Mouse (Mus musculus) C3H10T1/2 (cell line): ENCODE data around the gene Nanos3. TPM values are rescaled to one million over a fixed set of nuclear protein-coding genes. Genes with fewer than 3 reads are reported as not detected.

ENCODE experiments used
- polyA plus RNA-seq, 2 experiments: library from polyadenylated mRNA; unstranded; fragments of >200 nt; fragmentation: generic; extraction: Trizol; gene quantifications; one replicate each; pipeline ENCODE4 v1.2.1; 2012; ENCODE audit warnings: missing spikeins in 2 of 2

Nanos3 gene
- polyA plus RNA-seq, result 1 to 10 TPM; 1.2 to 2.4 TPM

DNA sequence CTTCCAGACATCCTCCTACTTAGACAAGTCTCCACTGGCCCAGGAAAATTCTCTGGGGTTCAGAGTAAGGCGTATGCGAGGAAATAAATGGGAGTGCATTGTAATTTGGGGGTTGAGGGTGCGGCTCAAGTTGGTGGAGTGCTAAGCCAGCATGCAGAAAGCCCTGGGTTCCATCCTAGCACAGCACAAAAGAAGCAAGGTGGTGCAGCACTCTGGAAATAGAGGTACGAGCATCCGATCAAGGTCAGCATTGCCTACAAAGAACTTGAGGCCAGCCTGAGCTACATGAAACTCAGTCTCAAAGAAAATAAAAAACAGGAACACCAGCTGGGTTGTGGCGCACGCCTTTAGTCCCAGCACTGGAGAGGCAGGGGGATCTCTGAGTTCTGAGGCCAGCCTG is at the start of gene Nanos3:
Gene Nanos3 (minus strand): TSS at position 101 of the 400 bp plus-strand sequence.

DNA sequence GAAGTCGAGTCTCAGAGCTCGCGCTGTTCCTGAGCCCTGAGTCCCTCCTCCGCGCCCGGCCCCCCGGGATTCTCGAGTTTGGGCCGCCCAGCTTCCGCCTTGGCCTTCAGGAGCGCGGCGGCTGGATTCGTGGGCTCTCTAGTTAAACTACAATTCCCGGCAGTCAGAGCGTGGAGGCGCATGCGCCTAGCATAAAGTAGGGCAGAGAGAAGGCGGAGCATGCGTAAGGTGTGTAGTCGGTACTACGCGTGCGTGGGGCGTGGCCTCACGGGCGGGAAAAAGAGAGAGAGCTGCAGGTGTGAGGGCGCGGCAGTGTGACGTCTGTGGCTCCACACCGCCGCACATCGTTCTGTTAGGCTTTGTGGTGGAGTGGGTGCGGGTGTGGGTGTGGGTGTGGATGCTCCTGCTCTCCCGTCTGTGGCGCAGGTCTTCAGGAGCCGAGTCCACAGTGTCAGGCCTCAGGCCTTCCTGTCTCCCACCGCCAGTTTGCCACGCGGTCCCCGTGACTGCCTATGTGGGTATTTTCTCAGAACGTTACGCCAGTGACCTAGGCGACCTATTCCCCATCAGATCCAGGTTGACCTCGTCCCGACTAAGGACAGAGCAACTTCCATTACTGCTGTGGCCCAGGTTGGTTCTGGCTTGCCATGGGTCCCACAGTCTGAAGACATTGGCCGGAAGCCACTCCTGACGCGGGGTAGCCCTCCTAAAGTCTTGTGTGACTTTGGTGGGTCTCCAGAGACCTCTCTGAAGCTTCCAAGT is 37.1 kb downstream of the Nanos3 start, which contains the start of the genes Cc2d1a and 4930432K21Rik:
Gene Cc2d1a (minus strand): TSS at position 168 of the 762 bp plus-strand sequence.
Gene 4930432K21Rik (plus strand): TSS at position 257 of the 762 bp plus-strand sequence.

DNA sequence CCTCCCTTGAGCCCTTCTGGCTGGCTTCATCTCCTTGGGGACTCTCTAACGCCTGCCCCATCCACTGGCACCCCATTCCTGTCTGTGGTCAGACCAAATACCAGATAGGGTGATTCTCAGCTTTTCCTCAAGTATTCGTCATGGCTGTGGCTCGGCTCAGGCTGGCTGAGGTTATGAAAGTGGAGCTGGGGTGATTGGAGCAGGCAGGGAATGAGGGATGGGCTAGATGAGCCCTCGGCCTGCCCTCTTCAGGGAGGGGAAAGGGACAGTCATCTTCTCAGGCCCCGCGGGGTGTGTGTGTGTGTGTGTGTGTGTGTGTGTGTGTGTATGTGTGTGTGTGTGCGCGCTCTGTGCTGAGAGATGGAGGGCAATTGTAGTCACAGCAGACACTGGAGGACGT is 59.4 kb downstream of the Nanos3 start, which contains the start of gene Podnl1:
Gene Podnl1 (plus strand): TSS at position 334 of the 400 bp plus-strand sequence.

Other genes starting within 250 kb of the Nanos3 start
- gene Gm10644, start 230.0 kb downstream of the Nanos3 start, polyA plus RNA-seq, result under 1 TPM; 0.02 to 0.17 TPM
- 10 to 100 TPM; 26.5 to 32.4 TPM for gene Asf1b, start 229.7 kb downstream of the Nanos3 start, polyA plus RNA-seq
- gene Prkaca, start 212.2 kb downstream of the Nanos3 start, polyA plus RNA-seq, result 10 to 100 TPM; 46.8 to 89.9 TPM
- gene Samd1, start 187.5 kb downstream of the Nanos3 start, polyA plus RNA-seq, result 10 to 100 TPM; 23.7 to 43.3 TPM
- under 1 TPM; 0.08 to 0.60 TPM for gene 1700067K01Rik, start 183.7 kb downstream of the Nanos3 start, polyA plus RNA-seq
- 1 to 10 TPM in 1 of 2 experiments, under 1 TPM in 1; 0.66 to 3.2 TPM for gene 2210011C24Rik, start 173.0 kb downstream of the Nanos3 start, polyA plus RNA-seq
- gene Palm3, start 163.7 kb downstream of the Nanos3 start, polyA plus RNA-seq, result under 1 TPM; 0.08 to 0.14 TPM
- under 1 TPM in 1 of 2 experiments, not detected in 1; 0.01 TPM for gene Il27ra, start 142.6 kb downstream of the Nanos3 start, polyA plus RNA-seq
- gene Rln3, start 140.2 kb downstream of the Nanos3 start, polyA plus RNA-seq, result not detected
- 1 to 10 TPM in 1 of 2 experiments, under 1 TPM in 1; 0.18 to 1.1 TPM for gene Gm10643, start 120.1 kb downstream of the Nanos3 start, polyA plus RNA-seq
- 10 to 100 TPM in 1 of 2 experiments, 1 to 10 TPM in 1; 5.9 to 13.7 TPM for gene Rfx1, start 118.4 kb downstream of the Nanos3 start, polyA plus RNA-seq
- 10 to 100 TPM; 25.8 to 33.2 TPM for gene Dcaf15, start 80.4 kb downstream of the Nanos3 start, polyA plus RNA-seq
- gene Podnl1, start 59.2 kb downstream of the Nanos3 start, polyA plus RNA-seq, result 10 to 100 TPM in 1 of 2 experiments, 1 to 10 TPM in 1; 5.4 to 12.8 TPM
- 10 to 100 TPM; 37.0 to 44.8 TPM for gene Cc2d1a, start 37.3 kb downstream of the Nanos3 start, polyA plus RNA-seq
- gene 4930432K21Rik, start 37.2 kb downstream of the Nanos3 start, polyA plus RNA-seq, result 1 to 10 TPM in 1 of 2 experiments, under 1 TPM in 1; 0.60 to 1.3 TPM
- 1 to 10 TPM; 3.2 to 8.1 TPM for gene Zswim4, start 51.8 kb upstream of the Nanos3 start, polyA plus RNA-seq
- 100 to 1,000 TPM; 269 to 302 TPM for gene D8Ertd738e, start 64.5 kb upstream of the Nanos3 start, polyA plus RNA-seq
- gene Mri1, start 72.1 kb upstream of the Nanos3 start, polyA plus RNA-seq, result 10 to 100 TPM; 12.3 to 34.7 TPM
- 10 to 100 TPM in 1 of 2 experiments, 1 to 10 TPM in 1; 4.9 to 18.8 TPM for gene Ccdc130, start 85.2 kb upstream of the Nanos3 start, polyA plus RNA-seq
- 10 to 100 TPM in 1 of 2 experiments, 1 to 10 TPM in 1; 3.8 to 11.3 TPM for gene Cacna1a, start 203.2 kb upstream of the Nanos3 start, polyA plus RNA-seq